Mouse (Mus musculus) heart, postnatal 0 days (tissue): ENCODE measurements at regions not wholly inside any gene's neighbourhood (a gene's known extent, or its start where the extent isn't known, plus 50 kb on each side); places are given as distances from the start of the nearest gene placed in this dataset.

Source experiments
- CTCF ChIP-seq: IDR thresholded peaks from 2 replicates; pipeline ENCODE4 v1.5.1; 2016; ENCODE audit warnings: antibody characterized with exemption, control low read depth, low read depth
- EP300 ChIP-seq: IDR thresholded peaks from 2 replicates; pipeline ENCODE4 v1.6.1; 2016; ENCODE audit warnings: antibody characterized with exemption, low read depth

DNA sequence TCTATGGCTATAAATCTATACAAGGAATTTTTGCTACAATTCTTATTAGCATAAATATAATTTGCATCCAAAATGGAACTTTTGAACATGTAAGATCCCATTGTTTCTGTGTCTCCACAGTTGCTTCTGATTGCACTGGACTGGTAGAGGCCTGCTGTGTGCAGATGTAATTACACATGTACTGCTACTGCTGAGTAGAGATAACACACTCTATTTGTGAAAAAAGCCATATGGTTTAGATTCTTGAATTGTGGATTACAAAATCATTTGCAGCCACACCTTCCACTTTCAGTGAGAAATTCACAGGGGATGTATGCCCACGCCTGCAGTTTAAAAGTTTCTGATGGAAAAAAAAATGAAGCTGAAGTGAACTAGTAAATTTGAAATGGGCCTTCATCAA, 288.2 kb upstream of the Adamts5 start:
- TF ChIP-seq CTCF (no peak), EP300 (no peak)
